Comparison of ENCODE assay signal across 13 mouse cellular contexts in the genomic region with DNA sequence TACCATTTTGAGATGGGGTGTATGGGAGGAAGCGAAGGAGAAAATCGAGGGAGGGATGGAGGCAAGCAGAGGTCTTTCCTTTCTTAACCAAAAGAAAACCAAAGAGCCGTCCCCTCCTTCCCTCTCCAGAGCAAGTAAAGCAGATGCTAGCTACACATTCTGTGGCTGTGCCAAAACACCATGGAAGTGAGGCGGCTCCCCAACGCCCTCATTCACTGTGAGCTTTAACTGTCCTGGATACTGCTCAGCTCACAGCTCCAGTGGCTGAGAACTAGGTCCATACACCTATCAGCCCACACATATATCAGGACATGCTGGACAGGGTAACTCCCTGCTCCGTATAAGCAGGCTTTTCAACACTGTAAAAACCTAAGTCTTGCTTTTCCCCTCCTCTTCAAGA.
"Had no signal": no experiment of that assay in that cellular context is flagged by ENCODE, and none has a peak within 500 bp of the region (broad histone marks: within the 10 kb centered on the region; RNA-seq: fewer than 3 reads in every experiment).

No protein-coding gene starts in this region.

- H3K4me3 ChIP-seq: kidney, embryonic 15.5 days; limb, embryonic 13.5 days; midbrain, embryonic 12.5 days; myocyte; stomach, embryonic 15.5 days had no signal

- H3K4me1 ChIP-seq: kidney, embryonic 15.5 days; stomach, embryonic 15.5 days had no signal

- DNase-seq: kidney, adult 2 months; kidney, postnatal 14 days; layer of hippocampus, adult 9-11 months; layer of hippocampus, postnatal 36 days; lung, adult 18-20 months; retina, postnatal 1 day; thymus, postnatal 36 days had no signal

- H3K27ac ChIP-seq: kidney, embryonic 15.5 days; limb, embryonic 13.5 days; liver, embryonic 14.5 days; midbrain, embryonic 12.5 days; stomach, embryonic 15.5 days had no signal
